Mouse (Mus musculus): ENCODE results near the gene Dcaf17. TPM values are rescaled to one million over a fixed set of nuclear protein-coding genes. Genes with fewer than 3 reads are reported as not detected.

Gene Dcaf17
- polyA plus RNA-seq, 1 experiment from 2014 or later = 32.0 TPM

DNA sequence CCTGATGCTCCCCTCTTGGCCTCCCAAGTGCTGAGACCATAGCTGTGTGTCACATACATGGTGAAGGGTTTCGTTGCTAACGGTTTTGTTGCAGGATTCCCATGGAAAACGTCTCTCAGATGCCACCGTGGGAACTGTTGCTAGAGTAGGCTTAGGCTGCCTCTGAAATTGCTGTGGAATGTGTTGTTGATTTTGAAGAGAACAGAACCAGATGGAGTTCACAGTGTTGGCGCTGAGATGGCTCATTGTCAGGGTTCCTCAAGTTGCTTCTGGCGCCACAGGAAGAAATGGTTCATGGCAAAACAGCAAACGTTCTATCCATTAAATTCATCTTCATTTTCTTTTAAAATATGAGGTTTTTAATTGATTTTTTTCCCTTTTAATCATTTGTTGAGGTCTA is 27.3 kb downstream of the Dcaf17 start:
- no peaks in the 10 kb centered on the region for H3K9me3 ChIP-seq (ENCODE audit: control insufficient read depth, low read length)
- no peak overlapping the region for H3K4me2 ChIP-seq (ENCODE audit: low read length)
- no peaks in the 10 kb centered on the region for H3K4me1 ChIP-seq (ENCODE audit: control insufficient read depth, insufficient read depth, low read depth, low read length)
- WGBS = 83% methylated on average over 7 of the region's 7 CpGs
- peaks cover 13% of the 10 kb centered on the region; the same call in 1 of the 2 replicates for H3K36me3 ChIP-seq (ENCODE audit: control insufficient read depth, insufficient read depth, low read length)
- no peak for ATAC-seq
- H3K9ac ChIP-seq (ENCODE audit: low read depth, low read length) = no peak overlapping the region
- no peak overlapping the region for H3K27ac ChIP-seq (ENCODE audit: low read depth, low read length)
- H3K4me3 ChIP-seq (ENCODE audit: low read length) = no peak overlapping the region
- no peaks in the 10 kb centered on the region for H3K27me3 ChIP-seq (replicated peaks; ENCODE audit: control insufficient read depth, insufficient read depth, low read length)

DNA sequence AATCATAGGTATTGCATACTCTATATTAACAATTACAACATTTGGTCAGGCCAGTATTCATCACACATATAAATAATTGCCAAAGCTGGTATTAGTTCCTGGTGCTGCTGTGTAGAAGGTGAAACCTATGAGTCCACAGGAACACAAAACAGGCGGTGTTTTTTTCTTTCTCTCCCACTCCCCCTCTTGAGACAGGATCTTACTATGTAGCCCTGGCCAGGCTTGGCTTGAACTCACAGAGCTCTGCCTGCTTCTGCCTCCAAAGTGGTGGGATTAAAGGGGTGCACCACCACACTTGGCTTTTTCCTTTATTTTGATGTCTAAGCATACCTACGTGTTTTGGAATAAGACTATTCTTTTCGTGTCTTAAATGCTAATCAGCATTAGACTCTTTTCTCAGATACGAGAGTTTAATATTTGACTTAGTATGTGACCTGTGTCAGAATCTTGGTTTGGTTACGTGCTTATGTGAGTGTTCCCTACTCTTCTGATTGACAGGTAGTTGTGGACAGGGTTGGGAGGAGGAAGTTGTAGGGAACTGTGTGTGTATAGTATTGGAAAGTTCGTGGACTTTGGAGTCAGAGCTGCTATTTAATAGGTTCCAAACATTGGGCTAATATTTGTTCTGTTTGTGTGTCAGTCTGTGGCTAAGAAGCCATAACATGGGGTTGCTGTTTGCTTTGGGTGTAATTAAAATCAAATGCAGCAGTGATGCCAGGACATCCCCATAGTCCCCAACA is 28.5 kb downstream of the Dcaf17 start:
- H3K36me3 ChIP-seq (ENCODE audit: control insufficient read depth, insufficient read depth, low read length) = peaks cover 16% of the 10 kb centered on the region; the same call in 1 of the 2 replicates
- H3K4me1 ChIP-seq (ENCODE audit: control insufficient read depth, insufficient read depth, low read depth, low read length) = no peaks in the 10 kb centered on the region
- ATAC-seq = no peak
- no peaks in the 10 kb centered on the region for H3K27me3 ChIP-seq (replicated peaks; ENCODE audit: control insufficient read depth, insufficient read depth, low read length)
- H3K9ac ChIP-seq (ENCODE audit: low read depth, low read length) = no peak overlapping the region
- H3K27ac ChIP-seq (ENCODE audit: low read depth, low read length) = no peak overlapping the region
- no peaks in the 10 kb centered on the region for H3K9me3 ChIP-seq (ENCODE audit: control insufficient read depth, low read length)
- no peak overlapping the region for H3K4me3 ChIP-seq (ENCODE audit: low read length)
- 97% methylated on average over 6 of the region's 6 CpGs for WGBS
- no peak overlapping the region for H3K4me2 ChIP-seq (ENCODE audit: low read length)

DNA sequence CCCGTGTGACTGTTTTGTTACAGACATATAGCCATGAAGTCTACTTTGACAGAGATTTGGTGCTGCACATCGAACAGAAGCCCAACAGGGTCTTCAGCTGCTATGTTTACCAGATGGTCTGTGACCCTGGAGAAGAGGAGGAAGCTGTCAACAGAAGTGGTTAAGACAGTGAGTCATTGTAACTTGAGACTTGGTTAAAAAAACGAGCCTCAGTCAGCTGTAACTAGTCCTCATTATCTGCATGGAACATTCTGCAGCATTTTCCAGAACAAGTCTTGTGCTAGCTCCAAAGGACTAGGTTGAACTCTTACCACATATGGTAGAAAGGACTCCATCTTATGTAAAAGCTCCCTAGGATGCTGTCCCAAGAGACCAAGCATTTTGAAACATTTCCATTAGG is 34.6 kb downstream of the Dcaf17 start:
- peaks cover 11% of the 10 kb centered on the region for H3K36me3 ChIP-seq (ENCODE audit: control insufficient read depth, insufficient read depth, low read length)
- no peak for ATAC-seq
- H3K27ac ChIP-seq (ENCODE audit: low read depth, low read length) = no peak overlapping the region
- H3K4me2 ChIP-seq (ENCODE audit: low read length) = no peak overlapping the region
- H3K9ac ChIP-seq (ENCODE audit: low read depth, low read length) = no peak overlapping the region
- H3K4me1 ChIP-seq (ENCODE audit: control insufficient read depth, insufficient read depth, low read depth, low read length) = no peaks in the 10 kb centered on the region
- WGBS = 85% methylated on average over 3 of the region's 3 CpGs
- no peak overlapping the region for H3K4me3 ChIP-seq (ENCODE audit: low read length)
- no peaks in the 10 kb centered on the region for H3K9me3 ChIP-seq (ENCODE audit: control insufficient read depth, low read length)
- H3K27me3 ChIP-seq (replicated peaks; ENCODE audit: control insufficient read depth, insufficient read depth, low read length) = no peaks in the 10 kb centered on the region

DNA sequence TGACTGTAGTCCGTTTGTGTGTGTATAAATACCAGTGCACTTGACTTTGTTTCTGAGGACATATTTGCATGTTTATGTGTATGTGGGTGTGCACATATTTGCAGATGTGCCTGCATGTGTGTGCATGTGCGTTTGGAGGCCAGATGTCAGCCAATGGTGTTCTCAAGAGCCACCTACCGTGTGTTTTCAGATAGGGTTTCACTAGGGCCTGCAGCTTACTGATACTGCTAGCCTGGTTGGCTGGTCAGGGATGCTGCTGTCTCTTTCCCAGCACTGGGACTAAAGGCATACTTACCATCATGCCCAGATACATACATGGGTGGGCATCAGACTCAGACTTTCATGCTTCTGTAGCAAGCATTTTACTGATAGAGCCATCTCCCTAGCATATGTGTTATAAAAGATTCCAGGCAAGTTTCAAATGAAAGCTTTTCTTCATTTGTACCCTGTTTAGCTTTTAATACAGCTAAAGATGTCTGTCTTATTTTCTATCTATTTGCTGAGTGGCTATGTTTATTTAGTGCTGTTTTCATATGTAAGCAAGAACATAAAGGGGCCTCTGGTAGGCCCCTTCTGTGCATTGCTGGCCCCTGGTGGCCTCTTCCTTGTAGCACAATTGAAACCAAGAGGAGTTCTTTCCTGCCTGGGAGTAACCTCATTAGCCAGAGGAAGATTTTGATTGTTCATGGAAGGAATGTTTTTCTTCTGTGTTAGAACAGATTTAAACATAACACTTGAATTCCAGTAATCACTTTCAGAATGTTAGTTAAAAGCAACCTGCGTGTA is 35.7 kb downstream of the Dcaf17 start:
- WGBS = 84% methylated on average over 4 of the region's 4 CpGs
- no peak for ATAC-seq
- peaks cover 11% of the 10 kb centered on the region for H3K36me3 ChIP-seq (ENCODE audit: control insufficient read depth, insufficient read depth, low read length)

DNA sequence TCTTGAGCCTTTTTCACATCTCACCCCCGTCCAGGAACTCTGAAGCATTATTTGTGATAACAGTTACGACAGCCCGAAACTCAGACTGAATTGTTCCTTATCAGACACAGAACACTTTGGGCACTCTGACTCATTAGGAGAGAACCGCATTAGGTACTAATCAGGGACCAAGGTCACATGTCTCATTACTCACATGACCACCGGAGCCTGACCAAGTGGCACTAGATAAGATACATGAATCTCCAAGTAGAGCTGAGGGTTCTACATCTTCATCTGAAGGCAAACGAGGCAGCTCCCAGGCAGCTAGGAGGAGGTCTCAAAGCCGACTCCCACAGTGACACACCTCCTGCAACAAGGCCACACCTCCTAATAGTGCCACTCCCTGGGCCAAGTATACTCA is 41.0 kb downstream of the Dcaf17 start:
- Histone ChIP-seq H3K9ac (ENCODE audit: low read depth, low read length) (no peak overlapping the region), H3K27ac (ENCODE audit: low read depth, low read length) (no peak overlapping the region), H3K36me3 (ENCODE audit: control insufficient read depth, insufficient read depth, low read length) (peaks cover 9% of the 10 kb centered on the region), H3K4me2 (ENCODE audit: low read length) (no peak overlapping the region), H3K9me3 (ENCODE audit: control insufficient read depth, low read length) (no peaks in the 10 kb centered on the region), H3K4me1 (ENCODE audit: control insufficient read depth, insufficient read depth, low read depth, low read length) (no peaks in the 10 kb centered on the region), H3K4me3 (ENCODE audit: low read length) (no peak overlapping the region), H3K27me3 (replicated peaks; ENCODE audit: control insufficient read depth, insufficient read depth, low read length) (no peaks in the 10 kb centered on the region)
- WGBS = 85% methylated on average over 7 of the region's 7 CpGs
- no peak for ATAC-seq

More for the DNA sequence above, 35.7 kb downstream of the Dcaf17 start:
- Histone ChIP-seq H3K4me1 (ENCODE audit: control insufficient read depth, insufficient read depth, low read depth, low read length) (no peaks in the 10 kb centered on the region), H3K4me2 (ENCODE audit: low read length) (no peak overlapping the region), H3K4me3 (ENCODE audit: low read length) (no peak overlapping the region), H3K9me3 (ENCODE audit: control insufficient read depth, low read length) (no peaks in the 10 kb centered on the region), H3K27ac (ENCODE audit: low read depth, low read length) (no peak overlapping the region), H3K27me3 (replicated peaks; ENCODE audit: control insufficient read depth, insufficient read depth, low read length) (no peaks in the 10 kb centered on the region), H3K9ac (ENCODE audit: low read depth, low read length) (no peak overlapping the region)

DNA sequence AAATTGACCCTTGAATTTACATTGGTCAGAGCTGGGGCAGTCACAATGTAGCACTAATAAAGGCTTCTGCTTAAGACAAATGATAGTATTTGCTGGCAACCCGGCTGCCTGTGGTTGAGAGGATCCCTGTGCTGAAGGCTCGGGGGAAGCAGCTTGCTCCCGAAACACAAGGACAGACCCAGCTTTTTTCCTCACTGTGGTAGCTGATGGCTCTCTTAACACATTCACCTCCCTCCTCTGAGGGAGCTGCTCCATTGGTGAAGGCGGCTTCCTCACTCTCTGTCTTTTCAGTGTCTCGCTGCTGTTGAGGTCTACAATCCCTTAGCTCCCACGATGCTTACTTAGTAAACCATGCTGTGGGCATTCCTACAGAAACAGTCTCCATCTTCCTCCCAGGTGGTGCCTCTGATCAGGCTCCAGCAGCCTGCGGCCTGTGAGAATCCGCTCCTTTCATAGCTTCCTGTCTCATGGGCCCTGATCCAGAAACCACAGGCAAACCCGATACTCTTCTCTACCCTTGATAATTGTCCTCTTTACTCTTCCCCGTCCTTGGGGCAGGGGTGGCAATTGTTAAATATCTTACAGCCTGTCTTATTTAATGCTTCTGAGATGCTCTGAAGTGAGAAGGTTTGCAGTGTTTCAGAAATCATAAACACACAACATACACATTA is 47.6 kb downstream of the Dcaf17 start:
- H3K27ac ChIP-seq (ENCODE audit: low read depth, low read length) = no peak overlapping the region
- 81% methylated on average over 10 of the region's 10 CpGs for WGBS
- no peak overlapping the region for H3K9ac ChIP-seq (ENCODE audit: low read depth, low read length)
- no peaks in the 10 kb centered on the region for H3K9me3 ChIP-seq (ENCODE audit: control insufficient read depth, low read length)
- no peaks in the 10 kb centered on the region for H3K4me1 ChIP-seq (ENCODE audit: control insufficient read depth, insufficient read depth, low read depth, low read length)
- no peaks in the 10 kb centered on the region for H3K27me3 ChIP-seq (replicated peaks; ENCODE audit: control insufficient read depth, insufficient read depth, low read length)
- H3K4me2 ChIP-seq (ENCODE audit: low read length) = no peak overlapping the region
- ATAC-seq = no peak
- no peak overlapping the region for H3K4me3 ChIP-seq (ENCODE audit: low read length)
- H3K36me3 ChIP-seq (ENCODE audit: control insufficient read depth, insufficient read depth, low read length) = peaks cover 3% of the 10 kb centered on the region

DNA sequence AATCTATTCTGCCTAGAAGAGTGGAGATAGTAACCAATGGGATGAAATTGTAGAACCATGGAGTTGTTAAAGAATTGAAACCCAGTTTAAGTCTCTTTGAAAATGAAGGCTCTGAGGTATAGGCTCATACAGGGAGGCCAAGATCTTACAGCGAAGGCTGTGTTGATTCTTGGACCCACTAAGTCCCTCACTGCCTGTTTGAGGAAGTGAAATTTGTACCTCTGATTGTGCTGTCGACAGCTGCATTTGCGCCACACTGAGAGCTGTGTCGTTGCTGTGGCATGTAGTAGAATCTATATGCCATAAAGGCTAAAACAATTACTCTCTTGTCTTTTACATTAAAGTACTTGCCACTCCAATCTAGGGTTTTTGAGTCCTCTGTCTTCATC is 48.2 kb downstream of the Dcaf17 start:
- H3K9me3 ChIP-seq (ENCODE audit: control insufficient read depth, low read length) = no peaks in the 10 kb centered on the region
- H3K27me3 ChIP-seq (replicated peaks; ENCODE audit: control insufficient read depth, insufficient read depth, low read length) = no peaks in the 10 kb centered on the region
- no peaks in the 10 kb centered on the region for H3K4me1 ChIP-seq (ENCODE audit: control insufficient read depth, insufficient read depth, low read depth, low read length)
- no peak overlapping the region for H3K4me2 ChIP-seq (ENCODE audit: low read length)
- H3K4me3 ChIP-seq (ENCODE audit: low read length) = no peak overlapping the region
- H3K36me3 ChIP-seq (ENCODE audit: control insufficient read depth, insufficient read depth, low read length) = peaks cover 3% of the 10 kb centered on the region
- no peak overlapping the region for H3K9ac ChIP-seq (ENCODE audit: low read depth, low read length)
- WGBS = 85% methylated on average over 4 of the region's 4 CpGs
- H3K27ac ChIP-seq (ENCODE audit: low read depth, low read length) = no peak overlapping the region
- ATAC-seq = no peak

DNA sequence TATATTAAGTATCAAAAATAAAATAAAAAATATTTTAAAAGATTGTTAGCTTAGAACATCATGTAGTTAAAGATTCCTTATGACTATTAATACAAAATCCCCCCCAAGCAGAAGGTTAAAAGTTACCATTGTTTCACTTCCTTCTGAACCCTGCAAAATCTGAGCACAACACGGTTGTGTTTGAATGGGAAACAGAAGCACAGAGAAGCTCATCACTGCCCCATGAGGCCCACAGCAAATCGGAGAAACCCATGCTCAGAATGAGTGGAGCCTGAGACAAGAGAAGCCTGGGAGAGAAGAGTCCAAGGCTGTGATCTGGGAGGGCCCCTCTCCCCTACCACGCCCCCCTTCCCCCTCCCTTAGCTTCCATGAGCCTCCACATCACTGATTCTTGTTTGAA is 49.6 kb downstream of the Dcaf17 start:
- WGBS = 67% methylated on average over 3 of the region's 3 CpGs
- Histone ChIP-seq H3K4me2 (ENCODE audit: low read length) (no peak overlapping the region), H3K4me3 (ENCODE audit: low read length) (no peak overlapping the region), H3K9ac (ENCODE audit: low read depth, low read length) (no peak overlapping the region), H3K36me3 (ENCODE audit: control insufficient read depth, insufficient read depth, low read length) (no peaks in the 10 kb centered on the region; the same call in 1 of the 2 replicates), H3K9me3 (ENCODE audit: control insufficient read depth, low read length) (no peaks in the 10 kb centered on the region), H3K27me3 (replicated peaks; ENCODE audit: control insufficient read depth, insufficient read depth, low read length) (no peaks in the 10 kb centered on the region), H3K4me1 (ENCODE audit: control insufficient read depth, insufficient read depth, low read depth, low read length) (no peaks in the 10 kb centered on the region), H3K27ac (ENCODE audit: low read depth, low read length) (no peak overlapping the region)
- no peak for ATAC-seq
